Mouse (Mus musculus): ENCODE data around the gene Alox12b.

Alox12b gene

DNA sequence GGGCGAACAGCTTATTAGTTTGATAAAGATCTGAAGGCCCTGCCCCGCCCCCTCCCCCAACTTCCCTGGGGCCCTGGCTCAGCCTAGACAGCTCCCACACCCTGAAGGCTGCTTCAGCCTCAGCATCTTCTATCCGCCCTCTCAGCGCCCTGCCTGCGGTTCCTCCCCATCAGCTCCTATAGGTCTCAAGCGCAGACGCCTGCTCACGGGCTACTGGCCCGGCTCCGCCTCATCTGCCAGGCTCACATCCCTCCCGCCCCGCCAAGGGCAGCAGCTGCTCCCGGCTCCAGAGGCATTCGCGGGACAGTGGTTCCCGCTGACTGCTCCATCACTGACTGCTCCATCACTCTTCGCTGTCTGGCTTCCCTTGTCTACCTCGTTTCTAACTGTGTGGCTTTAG lies at the start of gene Alox12b:
Gene Alox12b (plus strand): TSS at position 190 of the 400 bp plus-strand sequence.
- DNase-seq, result no peak

DNA sequence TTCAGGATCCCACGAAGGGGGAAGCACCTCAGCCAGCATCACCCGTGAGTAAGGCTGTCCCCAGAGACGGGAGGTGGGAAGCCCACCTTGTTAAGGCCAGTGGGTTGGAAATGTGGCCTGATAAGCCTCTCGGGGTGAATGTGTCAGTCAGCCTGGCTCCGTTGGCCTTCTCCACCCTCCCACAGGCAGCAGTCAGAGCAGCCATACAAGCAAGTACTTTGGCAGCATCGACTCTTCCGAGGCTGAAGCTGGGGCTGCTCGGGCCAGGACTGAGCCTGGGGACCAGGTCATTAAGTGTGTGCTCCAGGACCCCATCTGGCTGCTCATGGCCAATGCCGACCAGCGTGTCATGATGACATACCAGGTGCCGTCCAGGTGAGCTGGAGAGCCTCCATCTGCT lies 49.1 kb upstream of the Alox12b start:
- DNase-seq, result peak in 1 of 2 experiments; percentile 3

DNA sequence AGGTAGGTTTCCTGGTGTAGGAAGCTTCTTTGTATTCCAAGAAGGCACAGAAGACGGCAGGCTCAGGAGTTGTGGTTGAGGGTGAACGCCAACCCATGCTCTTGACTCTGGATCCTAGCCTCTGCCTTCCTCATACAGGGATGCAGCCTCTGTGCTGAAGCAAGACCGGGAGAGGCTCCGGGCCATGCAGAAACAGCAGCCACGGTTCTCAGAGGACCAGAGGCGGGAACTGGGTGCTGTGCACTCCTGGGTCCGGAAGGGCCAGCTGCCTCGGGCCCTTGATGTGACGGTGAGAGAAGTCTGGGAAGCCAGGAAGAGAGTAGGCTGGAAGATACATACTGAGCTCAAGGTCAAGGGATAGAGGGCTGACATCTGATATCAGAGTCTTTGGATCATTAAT lies 48.6 kb upstream of the Alox12b start:
- DNase-seq, result no peak

DNA sequence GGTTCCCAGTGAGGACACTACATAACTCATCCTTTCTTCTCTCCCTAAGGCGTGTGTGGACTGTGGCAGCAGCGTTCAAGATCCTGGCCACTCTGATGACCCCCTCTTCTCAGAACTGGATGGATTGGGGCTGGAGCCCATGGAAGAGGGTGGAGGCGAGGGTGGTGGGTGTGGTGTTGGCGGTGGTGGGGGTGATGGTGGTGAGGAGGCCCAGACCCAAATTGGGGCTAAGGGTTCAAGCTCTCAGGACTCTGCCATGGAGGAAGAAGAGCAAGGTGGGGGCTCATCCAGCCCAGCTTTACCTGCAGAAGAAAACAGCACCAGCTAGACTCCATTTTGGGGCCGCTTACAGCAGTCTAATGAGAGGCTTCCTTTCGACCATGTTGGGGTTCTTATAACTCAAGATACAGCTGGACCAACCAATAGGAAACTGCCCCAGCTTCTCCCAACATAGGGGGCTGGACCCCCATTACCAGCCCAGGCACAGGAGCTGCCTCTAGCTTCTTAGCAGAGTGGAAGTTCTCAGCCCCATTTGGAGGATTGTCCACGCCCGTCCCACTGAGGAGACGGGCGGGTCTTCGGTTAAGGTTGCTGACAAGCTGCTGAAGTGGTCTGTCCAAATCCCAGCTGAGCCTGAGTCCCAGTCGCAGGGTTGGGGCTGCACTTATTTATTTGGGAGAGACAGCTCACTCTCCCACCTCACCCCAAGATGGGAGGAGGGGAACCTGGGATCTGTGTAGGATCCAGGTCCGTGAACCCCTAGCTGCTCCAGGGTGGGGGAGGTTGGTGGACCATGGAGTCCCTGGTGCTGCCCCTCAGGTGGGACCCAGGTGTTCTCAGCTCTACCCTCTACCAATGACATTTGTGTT lies 47.5 kb upstream of the Alox12b start:
- DNase-seq, result no peak

DNA sequence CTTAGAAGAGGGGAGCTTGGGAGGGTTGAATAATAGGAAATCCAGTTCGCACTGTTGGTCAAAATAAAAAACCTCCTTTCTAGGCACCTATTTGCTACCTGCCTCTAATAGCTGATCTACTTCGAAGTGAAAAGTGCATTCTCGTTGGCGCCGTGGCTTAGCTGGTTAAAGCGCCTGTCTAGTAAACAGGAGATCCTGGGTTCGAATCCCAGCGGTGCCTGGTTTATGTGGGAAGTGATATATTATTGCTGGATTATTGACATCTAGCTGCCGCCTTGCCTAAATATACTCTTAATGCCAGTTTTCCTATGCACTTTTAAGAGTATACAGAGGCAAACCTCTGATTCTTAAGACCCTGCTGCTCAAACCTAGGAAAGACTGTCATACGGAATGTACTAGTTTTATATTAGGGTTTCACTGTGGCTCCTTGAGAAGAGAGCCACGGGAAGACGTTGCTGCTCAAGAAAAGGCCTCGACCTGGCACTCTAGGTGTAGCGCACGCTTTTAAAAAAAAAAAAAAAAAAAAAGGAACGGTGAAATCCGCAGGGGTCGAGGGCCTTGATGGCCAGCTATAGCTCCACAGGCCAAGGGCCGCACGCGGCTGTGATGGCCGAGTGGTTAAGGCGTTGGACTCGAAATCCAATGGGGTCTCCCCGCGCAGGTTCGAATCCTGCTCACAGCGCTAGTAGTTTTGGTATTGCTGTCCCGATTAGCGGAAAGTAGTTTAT lies 46.3 kb upstream of the Alox12b start:
- DNase-seq, result peak; percentile 65 to 74

DNA sequence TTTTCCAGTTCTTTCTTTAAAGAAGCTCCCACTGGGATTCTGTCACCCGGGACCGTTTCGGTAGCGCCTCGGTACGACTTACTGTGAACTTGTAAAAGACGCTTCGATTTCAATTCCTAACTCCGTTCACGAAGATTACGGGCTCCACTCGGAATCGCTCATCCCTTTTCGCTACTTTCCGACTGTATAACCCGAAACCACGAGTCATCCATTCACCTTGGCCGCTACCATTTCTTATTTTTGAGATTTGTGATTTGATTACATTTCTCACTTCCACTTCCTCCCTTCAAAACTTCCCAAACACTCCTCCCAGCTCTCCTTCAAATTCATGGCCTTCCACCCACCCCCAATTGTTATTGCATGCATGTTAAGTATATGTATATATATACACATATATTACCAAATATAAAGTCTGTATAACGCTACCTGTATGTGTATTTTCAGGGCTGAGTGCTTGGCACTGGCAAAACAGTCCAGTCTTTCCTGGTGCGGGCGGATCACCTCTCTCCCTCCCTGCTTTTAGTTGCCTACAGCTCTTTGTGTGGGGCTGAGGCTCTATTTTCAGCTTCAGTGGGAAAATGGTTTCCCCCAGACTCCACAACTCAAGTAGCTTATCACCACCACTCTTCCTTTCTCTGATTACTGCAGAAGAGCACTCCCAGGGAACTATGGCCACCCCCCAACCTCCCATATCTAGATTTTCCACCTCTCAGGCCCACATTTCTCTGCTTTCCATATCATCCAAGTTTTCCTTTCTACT lies 45.6 kb upstream of the Alox12b start:
- DNase-seq, result no peak

DNA sequence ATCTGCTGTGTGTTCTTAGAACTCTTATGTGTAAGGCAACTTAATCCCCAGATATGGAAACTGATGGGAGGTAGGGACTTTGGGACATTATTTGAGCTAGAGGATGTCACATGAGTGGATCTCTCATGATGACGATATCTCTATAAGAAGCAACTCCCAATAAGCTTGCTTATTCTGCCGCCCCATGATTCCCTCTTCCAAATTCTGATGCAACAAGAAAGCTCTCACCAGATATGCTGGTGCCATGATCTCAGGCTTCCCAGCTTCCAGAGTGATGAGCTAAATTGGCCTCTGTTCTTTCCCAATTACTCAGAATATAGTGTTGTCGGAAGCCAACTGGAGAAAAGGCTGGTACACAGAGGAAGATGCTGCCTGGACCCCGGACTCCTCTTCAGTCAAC lies 44.9 kb upstream of the Alox12b start:
- DNase-seq, result no peak

DNA sequence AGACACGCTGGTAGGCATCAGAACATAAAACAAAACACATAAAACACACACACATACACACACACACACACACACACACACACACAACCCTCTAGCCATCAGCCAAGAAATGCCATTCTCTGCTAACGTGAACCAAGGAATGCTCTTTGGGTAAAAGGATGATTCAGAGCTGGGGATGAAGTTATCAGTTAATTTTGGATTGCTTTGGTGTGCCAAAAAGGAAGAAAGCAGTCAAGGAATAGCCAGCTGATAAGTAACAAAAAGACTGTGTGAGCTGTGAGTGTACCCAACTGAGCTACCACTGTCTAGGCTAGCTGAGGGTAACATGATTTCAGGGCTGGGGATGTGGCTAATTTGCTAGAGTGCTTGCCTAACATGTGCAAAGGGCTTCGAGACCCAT lies 42.8 kb upstream of the Alox12b start:
- DNase-seq, result no peak

DNA sequence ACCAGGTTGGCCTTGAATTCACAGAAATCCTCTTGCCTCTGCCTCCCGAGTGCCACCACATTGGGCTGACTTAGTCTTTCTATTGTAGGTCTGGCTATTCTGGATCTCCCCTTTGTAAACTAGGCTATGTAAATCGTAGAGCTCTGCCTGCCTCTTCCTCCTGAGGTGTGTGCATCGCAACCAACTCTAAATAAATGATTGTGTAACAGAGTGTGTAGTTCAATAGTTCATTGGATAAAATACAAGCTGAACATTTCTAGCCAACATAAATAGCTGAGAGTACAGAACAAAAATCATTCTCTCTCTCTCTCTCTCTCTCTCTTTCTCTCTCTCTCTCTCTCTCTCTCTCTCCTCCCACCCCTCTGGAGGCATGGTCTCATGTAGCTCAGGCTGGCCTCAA lies 42.2 kb upstream of the Alox12b start:
- no peak for DNase-seq

DNA sequence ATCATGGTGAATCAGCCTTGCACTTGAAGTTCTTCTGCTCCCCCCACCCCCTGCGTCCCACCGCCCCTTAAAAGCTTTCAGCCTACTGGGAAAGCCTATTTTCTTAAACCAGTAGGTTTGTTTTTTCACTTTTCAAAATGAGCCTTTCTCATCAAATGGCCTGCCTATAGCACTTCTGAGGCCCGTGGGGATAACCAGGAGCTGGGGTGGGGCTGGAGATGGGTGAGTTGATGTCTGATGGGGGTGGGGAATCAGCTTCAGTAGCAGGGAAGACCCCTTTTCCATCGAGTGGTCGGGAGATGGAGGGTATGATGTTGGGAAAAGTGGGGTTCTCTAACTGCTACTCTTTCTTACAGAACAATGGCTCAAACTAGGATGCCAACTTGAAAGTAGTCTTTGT lies 39.9 kb upstream of the Alox12b start:
- peak in 1 of 2 experiments; percentile 4 for DNase-seq

DNA sequence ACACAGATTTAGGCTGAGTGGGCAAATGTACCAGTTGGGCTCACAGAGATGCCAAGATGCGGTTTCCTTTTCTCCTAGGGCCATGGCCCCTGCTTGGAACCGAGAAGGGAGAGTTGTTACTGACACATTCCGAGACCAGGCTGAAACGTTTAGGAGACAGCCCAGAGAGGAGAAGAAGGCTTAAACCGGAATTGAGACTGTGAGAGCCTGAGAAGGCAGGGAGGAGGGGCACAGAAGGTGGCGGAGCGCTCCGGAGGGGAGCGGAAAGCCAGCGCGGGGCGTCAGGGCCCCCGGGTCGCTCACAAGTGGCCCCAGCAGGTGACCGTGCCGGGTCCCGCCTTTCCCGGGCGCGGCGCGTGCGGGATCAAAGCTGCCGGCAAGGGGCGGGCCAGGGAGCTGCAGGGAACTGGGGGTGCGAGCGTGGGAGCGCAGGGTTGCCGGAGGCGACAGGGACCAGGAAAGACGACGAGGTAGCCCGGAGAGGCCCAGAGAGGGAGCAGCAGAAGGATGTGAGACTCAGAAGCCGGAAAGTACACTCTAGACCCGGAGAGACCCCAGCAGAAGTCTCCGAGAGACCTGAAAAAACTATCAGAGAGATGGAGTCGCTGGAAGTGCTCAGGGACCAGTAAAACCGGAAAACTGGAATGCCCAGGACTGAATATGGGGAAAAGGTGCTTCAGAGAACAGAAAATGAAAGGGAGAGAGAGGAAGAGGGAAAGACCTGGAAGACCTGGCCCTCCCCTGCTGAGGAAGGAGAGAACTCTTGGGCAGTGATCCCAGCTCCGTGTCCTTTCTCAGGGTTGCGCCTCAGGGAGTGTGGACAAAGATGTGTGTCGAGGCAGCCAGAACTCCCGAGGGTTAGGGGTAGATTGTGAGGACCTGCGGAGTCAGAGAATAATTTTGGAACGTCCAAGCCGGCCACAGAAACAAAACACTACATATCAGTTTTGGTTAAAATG lies 38.8 kb upstream of the Alox12b start:
- peak; percentile 62 to 72 for DNase-seq

DNA sequence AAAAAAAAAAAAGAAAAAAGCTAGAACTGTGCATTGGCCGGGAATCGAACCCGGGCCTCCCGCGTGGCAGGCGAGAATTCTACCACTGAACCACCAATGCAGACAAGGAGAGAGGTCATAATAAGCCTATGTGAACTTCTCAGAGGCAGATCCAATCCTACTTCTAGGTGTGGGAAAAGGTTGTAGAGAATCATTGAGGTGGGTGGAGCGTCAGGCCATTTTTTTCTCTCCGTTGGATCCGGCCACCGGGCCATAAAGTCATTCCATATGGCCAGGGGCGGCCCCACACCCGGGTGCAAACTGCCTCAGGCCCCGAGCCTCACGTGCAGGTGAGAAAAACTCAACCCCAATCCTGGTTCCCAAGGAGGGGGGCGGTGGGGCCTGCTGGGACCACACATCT lies 38.0 kb upstream of the Alox12b start:
- peak in 1 of 2 experiments; percentile 63 for DNase-seq

DNA sequence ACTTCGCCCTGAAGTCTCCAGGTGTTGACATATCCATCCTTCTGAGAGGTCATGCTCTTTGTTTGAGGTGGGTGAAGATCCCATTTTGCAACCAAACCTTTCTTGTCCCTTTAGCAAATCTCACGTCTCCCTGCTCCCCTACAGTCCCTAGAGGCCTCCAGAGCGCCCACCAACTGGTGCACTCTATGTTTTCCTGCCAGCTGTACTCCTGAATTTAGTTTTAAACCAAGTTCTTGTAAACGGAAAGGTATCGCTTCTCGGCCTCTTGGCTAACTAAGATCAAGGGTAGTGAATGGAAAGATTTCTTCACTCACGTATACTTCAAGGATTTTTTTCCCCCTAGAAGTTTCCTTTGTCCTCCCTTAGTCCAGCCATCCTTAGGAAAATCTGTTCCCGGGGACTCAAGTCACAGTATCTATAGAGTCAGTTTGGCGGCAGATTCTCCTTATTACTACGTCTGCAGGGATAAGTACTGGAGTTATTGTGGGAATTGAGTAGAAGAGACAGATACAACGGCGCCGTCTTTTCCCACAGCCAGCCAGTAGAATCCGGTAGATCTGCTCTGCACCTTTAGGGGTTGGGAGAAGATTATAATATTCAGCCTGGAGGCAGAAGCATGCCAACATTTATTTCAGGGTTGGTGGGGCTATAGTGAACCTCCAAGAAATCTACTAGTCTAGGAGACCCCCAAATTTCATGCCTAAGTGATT lies 37.2 kb upstream of the Alox12b start:
- no peak for DNase-seq

DNA sequence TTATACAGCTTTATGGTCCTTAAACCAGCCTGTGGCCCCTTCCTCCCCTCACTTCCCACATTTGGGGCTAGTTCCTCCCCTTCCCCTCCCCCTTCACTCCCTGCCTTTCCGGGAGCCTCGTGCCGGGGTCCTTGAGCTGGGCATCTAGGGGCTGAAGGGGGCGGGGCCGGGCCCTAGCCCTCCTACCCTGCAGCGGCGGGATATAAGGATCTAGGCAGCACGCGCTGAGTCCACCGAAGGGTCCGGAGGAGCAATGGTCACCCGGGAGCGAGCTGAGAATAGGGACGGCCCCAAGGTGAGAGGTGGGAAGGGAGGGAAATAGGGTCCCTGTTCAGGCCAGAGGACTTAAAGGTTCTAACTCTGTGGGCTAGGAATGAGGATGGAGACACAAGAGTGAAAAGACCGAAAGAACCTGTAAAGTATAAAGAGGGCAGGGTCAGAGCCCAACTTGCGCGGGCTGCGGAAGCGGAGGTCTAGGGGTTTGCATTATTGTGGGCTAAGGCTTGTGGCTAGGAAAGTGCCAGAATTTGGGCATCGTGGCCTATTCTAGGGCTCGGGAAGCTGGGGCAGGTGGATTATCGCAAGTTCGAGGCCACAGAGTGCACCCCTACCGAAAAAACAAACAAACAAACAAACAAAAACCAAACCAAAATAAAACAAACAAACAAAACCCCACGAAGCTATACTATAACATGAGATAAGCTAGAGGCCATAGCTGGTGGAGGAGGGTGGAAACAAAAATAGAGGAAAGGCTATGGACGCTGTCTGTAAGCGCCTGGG lies 36.4 kb upstream of the Alox12b start, which contains the start of gene Hes7:
Gene Hes7 (plus strand): TSS at position 184 of the 780 bp plus-strand sequence.
- no peak for DNase-seq

DNA sequence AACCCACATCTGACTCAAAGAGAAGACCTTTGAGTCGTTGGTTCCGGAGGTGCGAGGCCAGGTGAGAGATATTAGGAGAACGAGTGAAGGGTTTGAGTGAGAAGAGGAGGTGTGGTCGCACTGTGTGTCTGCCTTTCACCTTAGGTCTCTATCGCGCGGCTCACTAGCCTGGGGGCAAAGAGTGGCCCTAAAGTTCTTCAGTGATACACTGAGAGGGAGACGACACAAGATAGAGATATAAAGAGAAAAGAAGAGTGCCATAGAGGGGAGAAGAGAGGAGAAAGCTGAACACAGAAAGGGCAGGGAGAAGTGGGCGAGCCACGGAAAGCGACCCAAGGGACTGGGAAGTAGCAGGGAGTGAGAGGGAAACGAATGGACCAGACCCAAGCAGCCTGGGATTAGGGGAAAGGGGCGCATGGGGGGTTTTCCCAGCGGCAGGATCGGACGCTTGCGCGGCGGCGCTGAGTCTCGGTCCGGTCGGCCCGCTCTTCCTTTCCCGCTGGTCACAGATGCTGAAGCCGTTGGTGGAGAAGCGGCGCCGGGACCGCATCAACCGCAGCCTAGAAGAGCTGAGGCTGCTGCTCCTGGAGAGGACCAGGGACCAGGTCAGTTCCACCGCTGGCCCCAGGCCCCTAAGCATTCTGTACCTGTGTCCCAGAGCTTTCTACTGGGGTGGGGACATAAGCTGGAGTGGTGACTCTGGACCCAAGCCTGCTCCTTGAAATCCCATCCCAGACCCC lies 35.6 kb upstream of the Alox12b start:
- no peak for DNase-seq

DNA sequence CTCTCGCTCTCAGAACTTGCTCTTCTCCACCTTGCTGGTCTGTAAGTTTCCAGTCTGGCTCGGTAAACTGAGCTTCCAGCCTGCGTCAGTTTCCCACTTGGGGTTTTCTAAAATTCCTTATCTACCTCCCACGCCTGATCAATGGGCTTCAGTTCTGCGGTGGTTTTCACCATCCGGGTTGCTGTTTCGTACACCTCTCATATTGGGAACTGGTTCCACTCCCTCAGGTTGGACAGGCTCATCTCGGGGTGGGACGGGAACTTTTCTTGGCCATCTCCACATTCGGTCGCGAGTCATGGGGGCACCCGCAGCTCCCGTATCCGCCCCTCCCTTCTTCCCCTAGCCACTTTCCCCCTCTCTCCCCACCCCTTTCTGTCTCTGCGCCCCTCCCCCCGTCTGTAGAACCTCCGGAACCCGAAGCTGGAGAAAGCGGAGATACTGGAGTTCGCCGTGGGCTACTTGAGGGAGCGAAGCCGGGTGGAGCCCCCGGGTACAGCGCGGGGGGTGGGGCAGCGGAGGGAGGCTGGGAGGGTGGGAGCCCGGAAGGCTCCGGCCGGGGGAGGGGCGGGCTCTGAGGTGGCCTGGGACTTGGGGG lies 35.0 kb upstream of the Alox12b start:
- no peak for DNase-seq

DNA sequence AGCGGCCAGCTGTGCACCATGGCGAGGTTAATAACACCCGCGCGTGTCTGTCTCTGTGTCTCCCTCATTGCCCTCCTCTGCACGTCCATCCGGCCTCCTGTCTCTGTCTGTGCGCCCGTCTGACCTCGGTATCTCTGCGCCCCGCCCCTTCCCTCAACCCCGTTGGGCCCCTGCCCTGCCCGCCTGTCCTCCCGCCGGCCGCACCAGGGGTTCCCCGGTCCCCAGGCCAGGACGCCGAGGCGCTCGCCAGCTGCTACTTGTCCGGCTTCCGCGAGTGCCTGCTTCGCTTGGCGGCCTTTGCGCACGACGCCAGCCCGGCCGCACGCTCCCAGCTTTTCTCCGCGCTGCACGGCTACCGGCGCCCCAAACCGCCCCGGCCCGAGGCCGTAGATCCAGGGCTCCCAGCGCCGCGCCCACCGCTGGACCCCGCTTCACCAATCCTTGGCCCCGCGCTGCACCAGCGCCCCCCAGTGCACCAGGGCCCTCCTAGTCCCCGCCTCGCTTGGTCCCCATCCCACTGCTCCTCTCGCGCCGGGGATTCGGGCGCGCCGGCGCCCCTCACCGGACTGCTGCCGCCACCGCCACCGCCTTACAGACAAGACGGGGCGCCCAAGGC lies 34.3 kb upstream of the Alox12b start, which contains the start of gene 9130213A22Rik:
Gene 9130213A22Rik (minus strand): TSS at position 254 of the 616 bp plus-strand sequence.
- DNase-seq, result peak; percentile 74 to 77

DNA sequence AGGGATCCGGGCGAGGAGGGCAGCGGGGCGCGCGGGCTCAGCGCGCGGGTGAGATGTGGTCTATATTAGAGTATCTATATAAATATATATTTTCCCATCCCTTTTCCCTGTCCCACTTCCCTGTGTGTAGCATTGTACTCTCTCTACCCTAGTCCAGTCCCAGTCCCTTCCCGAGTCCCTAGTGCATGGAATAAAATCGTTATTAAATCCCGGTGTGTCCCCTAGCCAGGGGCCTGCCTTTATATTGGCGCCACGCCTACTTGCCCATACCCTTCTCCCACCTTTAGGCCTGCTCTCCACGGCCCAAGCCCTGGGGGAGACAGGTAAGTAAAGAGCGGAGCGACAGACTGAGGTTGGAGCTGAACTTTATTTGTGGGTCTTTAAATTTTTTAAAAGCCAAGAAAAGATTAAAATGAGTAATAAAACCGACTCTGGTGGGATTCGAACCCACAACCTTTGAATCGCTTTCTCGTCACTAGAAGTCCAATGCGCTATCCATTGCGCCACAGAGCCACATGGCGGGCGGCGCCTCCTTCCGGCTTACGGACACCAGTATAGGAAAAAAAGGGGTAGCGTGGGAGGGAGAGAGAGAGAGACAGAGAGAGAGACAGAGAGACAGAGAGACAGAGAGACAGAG lies 33.6 kb upstream of the Alox12b start:
- DNase-seq, result peak; percentile 68 to 83

Measured in thymus, adult 18-20 months (tissue).